Mouse (Mus musculus) heart, adult 2 months (tissue): Measurements from ENCODE around the gene Btbd6.

ENCODE experiments used
- EP300 ChIP-seq: fragments of 200-500 bp; IDR thresholded peaks from 2 replicates; pipeline ENCODE4 v1.6.1; 2011; ENCODE audit warnings: low read depth, low read length, control low read depth; ENCODE audit not compliant: insufficient read depth
- POLR2A ChIP-seq: fragments of 200-500 bp; IDR thresholded peaks from 2 replicates; pipeline ENCODE4 v1.6.1; 2011; ENCODE audit warnings: mild to moderate bottlenecking, low read depth, low read length, control low read depth; ENCODE audit not compliant: insufficient read depth

- TF ChIP-seq POLR2A, result no peak
- TF ChIP-seq EP300, result no peak
These were observed 36.8 kb downstream of the Btbd6 start for GRCm38 (mm10) chr12:113013021-113013491.
